Mouse (Mus musculus) MEL (cell line): ENCODE data around the gene Rps19.

Experiments
- BHLHE40 ChIP-seq: IDR thresholded peaks from 2 replicates; pipeline ENCODE4 v1.6.1; 2012; ENCODE audit warnings: low read depth, mild to moderate bottlenecking, inconsistent platforms, low read length, improper control_type of control experiment, borderline replicate concordance
- CHD2 ChIP-seq: IDR thresholded peaks from 2 replicates; pipeline ENCODE4 v1.6.1; 2011; ENCODE audit warnings: low read length, improper control_type of control experiment
- CTCF ChIP-seq, 3 experiments: IDR thresholded peaks in 2 of 3; conservative IDR thresholded peaks in 1 of 3; 2 replicates each; pipeline ENCODE4 v1.5.1; 2011 to 2012; ENCODE audit warnings: low read length in 3 of 3, low read depth in 2 of 3, mild to moderate bottlenecking in 2 of 3, improper control_type of control experiment in 1 of 3, inconsistent platforms in 1 of 3, mixed read lengths in 1 of 3, moderate library complexity in 1 of 3; ENCODE audit not compliant: control insufficient read depth in 1 of 3, insufficient read depth in 1 of 3, poor library complexity in 1 of 3, severe bottlenecking in 1 of 3
- ELF1 ChIP-seq: IDR thresholded peaks from 2 replicates; pipeline ENCODE4 v1.6.1; 2014; ENCODE audit warnings: low read depth, mild to moderate bottlenecking, inconsistent platforms, low read length, improper control_type of control experiment, moderate library complexity
- EP300 ChIP-seq, 2 experiments: IDR thresholded peaks; 2 replicates each; pipeline ENCODE4 v1.6.1; 2011; ENCODE audit warnings: improper control_type of control experiment in 2 of 2, low read length in 2 of 2, low read depth in 1 of 2, mild to moderate bottlenecking in 1 of 2
- MAFK ChIP-seq: IDR thresholded peaks from 2 replicates; pipeline ENCODE4 v1.6.1; 2011; ENCODE audit warnings: low read depth, mild to moderate bottlenecking, low read length, improper control_type of control experiment, borderline replicate concordance
- MAX ChIP-seq: IDR thresholded peaks from 2 replicates; pipeline ENCODE4 v1.6.1; 2011; ENCODE audit warnings: low read length, improper control_type of control experiment
- MXI1 ChIP-seq: IDR thresholded peaks from 2 replicates; pipeline ENCODE4 v1.6.1; 2011; ENCODE audit warnings: mild to moderate bottlenecking, low read depth, low read length, improper control_type of control experiment
- POLR2A ChIP-seq, 2 experiments: IDR thresholded peaks; 2 replicates each; pipeline ENCODE4 v1.6.1; 2011 to 2012; ENCODE audit warnings: low read length in 2 of 2, mild to moderate bottlenecking in 2 of 2, control low read depth in 1 of 2, improper control_type of control experiment in 1 of 2, low read depth in 1 of 2, moderate library complexity in 1 of 2; ENCODE audit not compliant: control insufficient read depth in 1 of 2, insufficient read depth in 1 of 2, poor library complexity in 1 of 2
- POLR2AphosphoS5 ChIP-seq: IDR thresholded peaks from 2 replicates; pipeline ENCODE4 v1.6.1; 2012; ENCODE audit warnings: low read depth, borderline replicate concordance, mild to moderate bottlenecking, inconsistent platforms, low read length, moderate library complexity, mixed read lengths
- TAL1 ChIP-seq: IDR thresholded peaks from 2 replicates; pipeline ENCODE4 v1.6.1; 2012; ENCODE audit warnings: mild to moderate bottlenecking, inconsistent platforms, low read length, moderate library complexity, mixed read lengths
- TCF12 ChIP-seq: IDR thresholded peaks from 2 replicates; pipeline ENCODE4 v1.6.1; 2014; ENCODE audit warnings: low read depth, mild to moderate bottlenecking, inconsistent platforms, low read length, improper control_type of control experiment, moderate library complexity
- UBTF ChIP-seq: IDR thresholded peaks from 2 replicates; pipeline ENCODE4 v1.6.1; 2012; ENCODE audit warnings: low read depth, mild to moderate bottlenecking, inconsistent platforms, low read length, improper control_type of control experiment, moderate library complexity, borderline replicate concordance; ENCODE audit not compliant: insufficient read depth
- ZC3H11A ChIP-seq: IDR thresholded peaks from 2 replicates; pipeline ENCODE4 v1.6.1; 2012; ENCODE audit warnings: low read depth, mild to moderate bottlenecking, inconsistent platforms, low read length, improper control_type of control experiment

- no peak for TF ChIP-seq CTCF (IDR thresholded peaks at IDR 0.05 in 2 of 3, conservative IDR thresholded peaks at IDR 0.05 in 1 of 3; ENCODE audit: control insufficient read depth in 1 of 3, insufficient read depth in 1 of 3, low read depth in 2 of 3, low read length in 3 of 3, poor library complexity in 1 of 3, severe bottlenecking in 1 of 3)
- no peak for TF ChIP-seq UBTF
- no peak for TF ChIP-seq POLR2AphosphoS5
- no peak for TF ChIP-seq TAL1
- TF ChIP-seq CHD2 = no peak
- no peak for TF ChIP-seq ELF1
- no peak for TF ChIP-seq EP300 (IDR thresholded peaks at IDR 0.05; ENCODE audit: low read depth in 1 of 2, low read length in 2 of 2)
- TF ChIP-seq POLR2A (IDR thresholded peaks at IDR 0.05; ENCODE audit: control insufficient read depth in 1 of 2, insufficient read depth in 1 of 2, low read depth in 1 of 2, low read length in 2 of 2, poor library complexity in 1 of 2) = no peak
- no peak for TF ChIP-seq MAX
- no peak for TF ChIP-seq MXI1
- TF ChIP-seq ZC3H11A = no peak
- no peak for TF ChIP-seq MAFK
- TF ChIP-seq TCF12 = no peak
- TF ChIP-seq BHLHE40 = no peak
Observed at GRCm38 (mm10) chr7:24861913-24862312, 22.3 kb upstream of the Rps19 start, which contains the start of gene Gm9844.
